In the genomic region with DNA sequence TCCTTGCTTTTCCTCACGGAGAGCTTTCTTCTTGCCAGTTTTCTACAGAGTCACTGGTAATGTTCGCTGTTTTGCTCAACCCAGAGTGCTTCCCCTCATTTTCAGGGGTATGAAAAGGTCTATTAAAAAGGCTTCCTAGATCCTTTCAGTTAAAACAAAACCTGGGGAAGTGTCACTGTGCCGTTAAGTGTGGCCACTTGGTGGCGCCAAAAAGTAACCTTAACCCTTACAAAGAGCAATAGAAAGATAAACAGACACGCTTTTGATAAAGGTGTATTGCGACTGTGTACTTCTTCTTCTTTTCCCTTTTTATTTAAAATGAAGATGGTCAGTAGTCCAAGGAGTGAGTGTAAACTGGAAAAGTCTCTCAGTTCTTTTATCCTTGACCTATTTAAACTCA, we compare ENCODE assay signal across 9 mouse cellular contexts.
A peak's percentile ranks its signal among the peaks of the same experiment; 100 is the strongest.
DNase-seq lines count a peak whose midpoint lies in the region; ATAC-seq lines count a peak whose summit lies in the region.
"Had no signal": no experiment of that assay in that cellular context is flagged by ENCODE, and none has a peak within 500 bp of the region (broad histone marks: within the 10 kb centered on the region; RNA-seq: fewer than 3 reads in every experiment).

No protein-coding gene starts in this region.

- WGBS in intestine, embryonic 14.5 days = 12% methylated on average over 6 of the region's 6 CpGs
- WGBS in intestine, embryonic 16.5 days = 9% methylated on average over 6 of the region's 6 CpGs
- WGBS in embryonic facial prominence, embryonic 10.5 days = 21% methylated on average over 6 of the region's 6 CpGs
- 23% methylated on average over 6 of the region's 6 CpGs for WGBS in hindbrain, embryonic 10.5 days
- WGBS in midbrain, embryonic 10.5 days = 25% methylated on average over 6 of the region's 6 CpGs

- ATAC-seq in intestine, embryonic 14.5 days (replicated peaks; ENCODE audit: low FRiP score, low TSS enrichment, low read depth) = no peak
- no peak for ATAC-seq in intestine, embryonic 16.5 days

- H3K4me3 ChIP-seq in intestine, embryonic 14.5 days (ENCODE audit: low read depth, low read length) = no peak overlapping the region
- H3K4me3 ChIP-seq in intestine, embryonic 16.5 days (ENCODE audit: low read length) = no peak overlapping the region
- no peak overlapping the region for H3K4me3 ChIP-seq in embryonic facial prominence, embryonic 10.5 days
- H3K4me3 ChIP-seq in hindbrain, embryonic 10.5 days = no peak overlapping the region
- H3K4me3 ChIP-seq in midbrain, embryonic 10.5 days = no peak overlapping the region
- H3K4me3 ChIP-seq: limb, embryonic 12.5 days had no signal

- H3K9me3 ChIP-seq in intestine, embryonic 14.5 days (ENCODE audit: control insufficient read depth, low read length) = no peaks in the 10 kb centered on the region
- no peaks in the 10 kb centered on the region for H3K9me3 ChIP-seq in intestine, embryonic 16.5 days (ENCODE audit: control insufficient read depth, low read length)
- no peaks in the 10 kb centered on the region for H3K9me3 ChIP-seq in embryonic facial prominence, embryonic 10.5 days
- H3K9me3 ChIP-seq in hindbrain, embryonic 10.5 days = no peaks in the 10 kb centered on the region
- no peaks in the 10 kb centered on the region for H3K9me3 ChIP-seq in midbrain, embryonic 10.5 days (replicated peaks)
- H3K9me3 ChIP-seq: limb, embryonic 12.5 days had no signal

- H3K36me3 ChIP-seq in intestine, embryonic 14.5 days (ENCODE audit: control insufficient read depth, insufficient read depth, low read length) = no peaks in the 10 kb centered on the region
- no peaks in the 10 kb centered on the region for H3K36me3 ChIP-seq in intestine, embryonic 16.5 days (ENCODE audit: control insufficient read depth, insufficient read depth, low read length)
- H3K36me3 ChIP-seq in embryonic facial prominence, embryonic 10.5 days (replicated peaks) = no peaks in the 10 kb centered on the region
- no peaks in the 10 kb centered on the region for H3K36me3 ChIP-seq in hindbrain, embryonic 10.5 days
- no peaks in the 10 kb centered on the region for H3K36me3 ChIP-seq in midbrain, embryonic 10.5 days
- H3K36me3 ChIP-seq: limb, embryonic 12.5 days had no signal

- no peak overlapping the region for H3K9ac ChIP-seq in intestine, embryonic 14.5 days (ENCODE audit: low read length)
- no peak overlapping the region for H3K9ac ChIP-seq in intestine, embryonic 16.5 days (ENCODE audit: low read depth, low read length)
- H3K9ac ChIP-seq: limb, embryonic 12.5 days had no signal

- H3K4me1 ChIP-seq in intestine, embryonic 14.5 days (replicated peaks; ENCODE audit: control insufficient read depth, insufficient read depth, low read length) = no peaks in the 10 kb centered on the region
- H3K4me1 ChIP-seq in intestine, embryonic 16.5 days (ENCODE audit: control insufficient read depth, insufficient read depth, low read length) = no peaks in the 10 kb centered on the region
- H3K4me1 ChIP-seq in embryonic facial prominence, embryonic 10.5 days = 0 out of 2 replicates have a peak, but pooled peaks cover 4% of the 10 kb centered on the region
- H3K4me1 ChIP-seq in hindbrain, embryonic 10.5 days (replicated peaks) = peaks cover 6% of the 10 kb centered on the region; the same call in 1 of the 2 replicates
- peaks cover 8% of the 10 kb centered on the region for H3K4me1 ChIP-seq in midbrain, embryonic 10.5 days
- H3K4me1 ChIP-seq: limb, embryonic 12.5 days had no signal

- no peaks in the 10 kb centered on the region for H3K27me3 ChIP-seq in intestine, embryonic 14.5 days (replicated peaks; ENCODE audit: control insufficient read depth, insufficient read depth, low read length)
- no peaks in the 10 kb centered on the region for H3K27me3 ChIP-seq in intestine, embryonic 16.5 days (replicated peaks; ENCODE audit: control insufficient read depth, insufficient read depth, low read length)
- no peaks in the 10 kb centered on the region for H3K27me3 ChIP-seq in embryonic facial prominence, embryonic 10.5 days (replicated peaks; ENCODE audit: low read depth, poor library complexity, severe bottlenecking)
- no peaks in the 10 kb centered on the region for H3K27me3 ChIP-seq in hindbrain, embryonic 10.5 days (ENCODE audit: insufficient read depth, poor library complexity, severe bottlenecking)
- no peaks in the 10 kb centered on the region for H3K27me3 ChIP-seq in midbrain, embryonic 10.5 days (ENCODE audit: low read depth, poor library complexity, severe bottlenecking)
- H3K27me3 ChIP-seq: limb, embryonic 12.5 days had no signal

- H3K27ac ChIP-seq in intestine, embryonic 14.5 days (ENCODE audit: low read depth) = no peak overlapping the region
- H3K27ac ChIP-seq in intestine, embryonic 16.5 days (ENCODE audit: low read length) = no peak overlapping the region
- no peak overlapping the region for H3K27ac ChIP-seq in embryonic facial prominence, embryonic 10.5 days (replicated peaks)
- H3K27ac ChIP-seq in hindbrain, embryonic 10.5 days = no peak overlapping the region
- no peak overlapping the region for H3K27ac ChIP-seq in midbrain, embryonic 10.5 days (replicated peaks)
- H3K27ac ChIP-seq: limb, embryonic 12.5 days had no signal

- H3K4me2 ChIP-seq in intestine, embryonic 14.5 days (ENCODE audit: low read length) = no peak overlapping the region
- H3K4me2 ChIP-seq in intestine, embryonic 16.5 days (ENCODE audit: low read depth, low read length) = no peak overlapping the region
- H3K4me2 ChIP-seq: limb, embryonic 12.5 days had no signal

- DNase-seq in intestine, embryonic 14.5 days (ENCODE audit: low spot score) = peak; percentile 85
- DNase-seq in adrenal gland, postnatal 10 days = peak; percentile 71
- peak; percentile 61 for DNase-seq in embryonic facial prominence, embryonic 10.5 days (ENCODE audit: low spot score)
- DNase-seq in hindbrain, embryonic 10.5 days (ENCODE audit: low spot score) = peak; percentile 59
- DNase-seq in layer of hippocampus, postnatal 14 days (ENCODE audit: low spot score in 2 of 2) = peak; percentile 57 to 71
- DNase-seq in midbrain, embryonic 10.5 days (ENCODE audit: low spot score) = peak; percentile 49
- DNase-seq in skeletal muscle tissue, adult 2 months (ENCODE audit: low read depth, low spot score) = peak; percentile 4

Comparison
In these comparisons a context has a peak if more than half of its experiments do, and no peak if none do; other contexts are left out.
1. DNase-seq: peak in every context shown above with its lines; median percentile 85 in intestine, embryonic 14.5 days; 71 in adrenal gland, postnatal 10 days; 64 in layer of hippocampus, postnatal 14 days; 61 in embryonic facial prominence, embryonic 10.5 days; 59 in hindbrain, embryonic 10.5 days; 49 in midbrain, embryonic 10.5 days; 4 in skeletal muscle tissue, adult 2 months.